Mouse (Mus musculus) G1E (cell line): ENCODE results near the gene Fam135a.

Experiments
- CTCF ChIP-seq: IDR thresholded peaks from 2 replicates; pipeline ENCODE4 v1.5.1; 2012; ENCODE audit warnings: low read depth, low read length, inconsistent platforms, mixed read lengths
- GATA1 ChIP-seq: IDR thresholded peaks from 2 replicates; pipeline ENCODE4 v1.6.1; 2012; ENCODE audit warnings: borderline replicate concordance, low read length, inconsistent platforms, mixed read lengths
- GATA2 ChIP-seq: IDR thresholded peaks from 2 replicates; pipeline ENCODE4 v1.6.1; 2012; ENCODE audit warnings: low read depth, low read length, inconsistent platforms, borderline replicate concordance
- POLR2AphosphoS5 ChIP-seq: IDR thresholded peaks from 2 replicates; pipeline ENCODE4 v1.6.1; 2012; ENCODE audit warnings: low read depth, low read length, inconsistent platforms; ENCODE audit not compliant: insufficient replicate concordance
- TAL1 ChIP-seq: conservative IDR thresholded peaks from 2 replicates; pipeline ENCODE4 v1.6.1; 2012; ENCODE audit warnings: low read depth, low read length, inconsistent platforms, mixed read lengths

GRCm38 (mm10) chr1:24127866-24128265, 27.7 kb upstream of the Fam135a start:
- TF ChIP-seq CTCF (no peak), GATA1 (no peak), POLR2AphosphoS5 (no peak), GATA2 (no peak), TAL1 (no peak)
